Mouse (Mus musculus) erythroblast, adult 5-6 weeks (primary cell): ENCODE results near the gene Gm13290. TPM values are rescaled to one million over a fixed set of nuclear protein-coding genes. Genes with fewer than 3 reads are reported as not detected.
"Not testable (repeated sequence)": the region's sequence is repeated elsewhere in the genome, so short reads cannot be mapped to it uniquely, and the experiment has no call there.

Experiments
- ATAC-seq: replicated peaks from 2 replicates; pipeline ENCODE4 v1.8.0; 2016; ENCODE audit warnings: moderate number of reproducible peaks, mild to moderate bottlenecking, moderate TSS enrichment, inconsistent platforms; ENCODE audit not compliant: poor library complexity, low FRiP score, severe bottlenecking
- total RNA-seq, 2 experiments: library from RNA; stranded (forward) in 1 of 2; stranded (reverse) in 1 of 2; fragments of 150-400 nt in 1 of 2; fragments of 200-764, 138-1000 nt in 1 of 2; gene quantifications; 2 replicates each; pipeline versions ENCODE4 v1.2.3 to v1.2.4; 2015 to 2017; ENCODE audit warnings: low replicate concordance in 2 of 2

Gm13290 gene
- total RNA-seq, 2 experiments from 2014 or later, result not detected

- ATAC-seq, result not testable (repeated sequence)
Observed at GRCm38 (mm10) chr4:88779550-88779949, 5.9 kb downstream of the Gm13290 start, which contains the start of gene Gm13272. Gene Gm13272, plus strand, starts transcription at chr4:88779850.

- not testable (repeated sequence) for ATAC-seq
Observed at GRCm38 (mm10) chr4:88780320-88780719, 6.7 kb downstream of the Gm13290 start.

GRCm38 (mm10) chr4:88781831-88782230 is 8.2 kb downstream of the Gm13290 start, which contains the start of gene Ifnz:
Gene Ifnz, plus strand, starts transcription at chr4:88782131.
- not testable (repeated sequence) for ATAC-seq

- not testable (repeated sequence) for ATAC-seq
Observed at GRCm38 (mm10) chr4:88782335-88782734, 8.7 kb downstream of the Gm13290 start.

GRCm38 (mm10) chr4:88785409-88785808 is 11.8 kb downstream of the Gm13290 start, which contains the start of gene Gm13276:
Gene Gm13276, plus strand, starts transcription at chr4:88785709.
- ATAC-seq, result not testable (repeated sequence)

GRCm38 (mm10) chr4:88788402-88788801 is 14.8 kb downstream of the Gm13290 start, which contains the start of gene Gm13277:
Gene Gm13277, plus strand, starts transcription at chr4:88788632.
- ATAC-seq, result not testable (repeated sequence)

- ATAC-seq, result not testable (repeated sequence)
Observed at GRCm38 (mm10) chr4:88791250-88791649, 17.6 kb downstream of the Gm13290 start, which contains the start of gene Gm13278. Gene Gm13278, plus strand, starts transcription at chr4:88791550.

- not testable (repeated sequence) for ATAC-seq
Observed at GRCm38 (mm10) chr4:88793936-88794675, 20.5 kb downstream of the Gm13290 start, which contains the start of gene Gm13275. Gene Gm13275, plus strand, starts transcription at chr4:88794487.

- not testable (repeated sequence) for ATAC-seq
Observed at GRCm38 (mm10) chr4:88797097-88797496, 23.5 kb downstream of the Gm13290 start, which contains the start of gene Gm13279. Gene Gm13279, plus strand, starts transcription at chr4:88797397.

GRCm38 (mm10) chr4:88799365-88799764 is 25.7 kb downstream of the Gm13290 start, which contains the start of gene Gm13285:
Gene Gm13285, plus strand, starts transcription at chr4:88799665.
- ATAC-seq, result not testable (repeated sequence)

GRCm38 (mm10) chr4:88802954-88803353 is 29.3 kb downstream of the Gm13290 start, which contains the start of gene Gm13287:
Gene Gm13287, plus strand, starts transcription at chr4:88803254.
- not testable (repeated sequence) for ATAC-seq

- not testable (repeated sequence) for ATAC-seq
Observed at GRCm38 (mm10) chr4:88805231-88805630, 31.6 kb downstream of the Gm13290 start, which contains the start of gene Gm13288. Gene Gm13288, plus strand, starts transcription at chr4:88805531.

GRCm38 (mm10) chr4:88805761-88806160 is 32.1 kb downstream of the Gm13290 start:
- ATAC-seq, result not testable (repeated sequence)

- no peak for ATAC-seq
Observed at GRCm38 (mm10) chr4:88815928-88816327, 42.3 kb downstream of the Gm13290 start, which contains the start of gene Ifna7. Gene Ifna7, plus strand, starts transcription at chr4:88816228.

GRCm38 (mm10) chr4:88819659-88820058 is 46.0 kb downstream of the Gm13290 start, which contains the start of gene Ifna11:
Gene Ifna11, plus strand, starts transcription at chr4:88819959.
- ATAC-seq, result no peak

GRCm38 (mm10) chr4:88822995-88823394 is 49.4 kb downstream of the Gm13290 start:
- ATAC-seq, result no peak

Other genes with a start within 250 kb of the Gm13290 start
Only the 30 nearest of the 31 such genes appear.
- not detected in 2 replicates for gene Ifna14, start 202.0 kb upstream of the Gm13290 start, total RNA-seq (2015; ENCODE audit: low replicate concordance)
- not detected in 2 replicates for gene Ifna14, start 202.0 kb upstream of the Gm13290 start, total RNA-seq (2017; ENCODE audit: low replicate concordance)
- not detected in 2 replicates for gene Ifna9, start 181.4 kb upstream of the Gm13290 start, total RNA-seq (2015; ENCODE audit: low replicate concordance)
- not detected in 2 replicates for gene Ifna9, start 181.4 kb upstream of the Gm13290 start, total RNA-seq (2017; ENCODE audit: low replicate concordance)
- gene Ifna12, start 170.5 kb upstream of the Gm13290 start, total RNA-seq (2015; ENCODE audit: low replicate concordance), result not detected in 2 replicates
- gene Ifna12, start 170.5 kb upstream of the Gm13290 start, total RNA-seq (2017; ENCODE audit: low replicate concordance), result not detected in 2 replicates
- gene C87499, start 139.4 kb upstream of the Gm13290 start, total RNA-seq (2015; ENCODE audit: low replicate concordance), result not detected in 2 replicates
- not detected in 2 replicates for gene C87499, start 139.4 kb upstream of the Gm13290 start, total RNA-seq (2017; ENCODE audit: low replicate concordance)
- not detected in 2 replicates for gene Ifna13, start 129.4 kb upstream of the Gm13290 start, total RNA-seq (2015; ENCODE audit: low replicate concordance)
- gene Ifna13, start 129.4 kb upstream of the Gm13290 start, total RNA-seq (2017; ENCODE audit: low replicate concordance), result not detected in 2 replicates
- gene Ifna16, start 96.9 kb upstream of the Gm13290 start, total RNA-seq (2015; ENCODE audit: low replicate concordance), result not detected in 2 replicates
- gene Ifna16, start 96.9 kb upstream of the Gm13290 start, total RNA-seq (2017; ENCODE audit: low replicate concordance), result not detected in 2 replicates
- gene Ifna2, start 89.9 kb upstream of the Gm13290 start, total RNA-seq (2015; ENCODE audit: low replicate concordance), result not detected in 2 replicates
- not detected in 2 replicates for gene Ifna2, start 89.9 kb upstream of the Gm13290 start, total RNA-seq (2017; ENCODE audit: low replicate concordance)
- not detected in 2 replicates for gene Ifnab, start 82.5 kb upstream of the Gm13290 start, total RNA-seq (2015; ENCODE audit: low replicate concordance)
- gene Ifnab, start 82.5 kb upstream of the Gm13290 start, total RNA-seq (2017; ENCODE audit: low replicate concordance), result not detected in 2 replicates
- gene Gm26566, start 52.0 kb upstream of the Gm13290 start, total RNA-seq (2015; ENCODE audit: low replicate concordance), result not detected in 2 replicates
- not detected in 2 replicates for gene Gm26566, start 52.0 kb upstream of the Gm13290 start, total RNA-seq (2017; ENCODE audit: low replicate concordance)
- gene Klhl9, start 51.4 kb upstream of the Gm13290 start, total RNA-seq (2015; ENCODE audit: low replicate concordance), result 18.6 and 26.3 TPM in 2 replicates
- 24.0 and 29.5 TPM in 2 replicates for gene Klhl9, start 51.4 kb upstream of the Gm13290 start, total RNA-seq (2017; ENCODE audit: low replicate concordance)
- not detected in 2 replicates for gene Gm13271, start 19.0 kb upstream of the Gm13290 start, total RNA-seq (2015; ENCODE audit: low replicate concordance)
- gene Gm13271, start 19.0 kb upstream of the Gm13290 start, total RNA-seq (2017; ENCODE audit: low replicate concordance), result not detected in 2 replicates
- gene Gm13283, start 13.7 kb upstream of the Gm13290 start, total RNA-seq (2015; ENCODE audit: low replicate concordance), result not detected in 2 replicates
- gene Gm13283, start 13.7 kb upstream of the Gm13290 start, total RNA-seq (2017; ENCODE audit: low replicate concordance), result not detected in 2 replicates
- gene Gm13289, start 3.1 kb downstream of the Gm13290 start, total RNA-seq (2015; ENCODE audit: low replicate concordance), result not detected in 2 replicates
- gene Gm13289, start 3.1 kb downstream of the Gm13290 start, total RNA-seq (2017; ENCODE audit: low replicate concordance), result not detected in 2 replicates
- gene Gm13272, start 6.0 kb downstream of the Gm13290 start, total RNA-seq (2015; ENCODE audit: low replicate concordance), result not detected in 2 replicates
- gene Gm13272, start 6.0 kb downstream of the Gm13290 start, total RNA-seq (2017; ENCODE audit: low replicate concordance), result not detected in 2 replicates
- gene Ifnz, start 8.3 kb downstream of the Gm13290 start, total RNA-seq (2015; ENCODE audit: low replicate concordance), result not detected in 2 replicates
- not detected in 2 replicates for gene Ifnz, start 8.3 kb downstream of the Gm13290 start, total RNA-seq (2017; ENCODE audit: low replicate concordance)
- gene Gm13276, start 11.9 kb downstream of the Gm13290 start, total RNA-seq (2015; ENCODE audit: low replicate concordance), result not detected in 2 replicates
- not detected in 2 replicates for gene Gm13276, start 11.9 kb downstream of the Gm13290 start, total RNA-seq (2017; ENCODE audit: low replicate concordance)
- not detected in 2 replicates for gene Gm13277, start 14.8 kb downstream of the Gm13290 start, total RNA-seq (2015; ENCODE audit: low replicate concordance)
- not detected in 2 replicates for gene Gm13277, start 14.8 kb downstream of the Gm13290 start, total RNA-seq (2017; ENCODE audit: low replicate concordance)
- gene Gm13278, start 17.7 kb downstream of the Gm13290 start, total RNA-seq (2015; ENCODE audit: low replicate concordance), result not detected in 2 replicates
- not detected in 2 replicates for gene Gm13278, start 17.7 kb downstream of the Gm13290 start, total RNA-seq (2017; ENCODE audit: low replicate concordance)
- gene Gm13275, start 20.7 kb downstream of the Gm13290 start, total RNA-seq (2015; ENCODE audit: low replicate concordance), result not detected in 2 replicates
- gene Gm13275, start 20.7 kb downstream of the Gm13290 start, total RNA-seq (2017; ENCODE audit: low replicate concordance), result not detected in 2 replicates
- not detected in 2 replicates for gene Gm13279, start 23.6 kb downstream of the Gm13290 start, total RNA-seq (2015; ENCODE audit: low replicate concordance)
- gene Gm13279, start 23.6 kb downstream of the Gm13290 start, total RNA-seq (2017; ENCODE audit: low replicate concordance), result not detected in 2 replicates
- not detected in 2 replicates for gene Gm13285, start 25.8 kb downstream of the Gm13290 start, total RNA-seq (2015; ENCODE audit: low replicate concordance)
- gene Gm13285, start 25.8 kb downstream of the Gm13290 start, total RNA-seq (2017; ENCODE audit: low replicate concordance), result not detected in 2 replicates
- gene Gm13287, start 29.4 kb downstream of the Gm13290 start, total RNA-seq (2015; ENCODE audit: low replicate concordance), result not detected in 2 replicates
- not detected in 2 replicates for gene Gm13287, start 29.4 kb downstream of the Gm13290 start, total RNA-seq (2017; ENCODE audit: low replicate concordance)
- gene Gm13288, start 31.7 kb downstream of the Gm13290 start, total RNA-seq (2015; ENCODE audit: low replicate concordance), result not detected in 2 replicates
- not detected in 2 replicates for gene Gm13288, start 31.7 kb downstream of the Gm13290 start, total RNA-seq (2017; ENCODE audit: low replicate concordance)
- gene Ifna7, start 42.4 kb downstream of the Gm13290 start, total RNA-seq (2015; ENCODE audit: low replicate concordance), result not detected in 2 replicates
- gene Ifna7, start 42.4 kb downstream of the Gm13290 start, total RNA-seq (2017; ENCODE audit: low replicate concordance), result not detected in 2 replicates
- not detected in 2 replicates for gene Ifna11, start 46.1 kb downstream of the Gm13290 start, total RNA-seq (2015; ENCODE audit: low replicate concordance)
- gene Ifna11, start 46.1 kb downstream of the Gm13290 start, total RNA-seq (2017; ENCODE audit: low replicate concordance), result not detected in 2 replicates
- gene Ifna6, start 53.6 kb downstream of the Gm13290 start, total RNA-seq (2015; ENCODE audit: low replicate concordance), result not detected in 2 replicates
- not detected in 2 replicates for gene Ifna6, start 53.6 kb downstream of the Gm13290 start, total RNA-seq (2017; ENCODE audit: low replicate concordance)
- gene Ifna5, start 61.7 kb downstream of the Gm13290 start, total RNA-seq (2015; ENCODE audit: low replicate concordance), result not detected in 2 replicates
- not detected in 2 replicates for gene Ifna5, start 61.7 kb downstream of the Gm13290 start, total RNA-seq (2017; ENCODE audit: low replicate concordance)
- not detected in 2 replicates for gene Ifna4, start 68.0 kb downstream of the Gm13290 start, total RNA-seq (2015; ENCODE audit: low replicate concordance)
- gene Ifna4, start 68.0 kb downstream of the Gm13290 start, total RNA-seq (2017; ENCODE audit: low replicate concordance), result not detected in 2 replicates
- gene Ifna1, start 76.3 kb downstream of the Gm13290 start, total RNA-seq (2015; ENCODE audit: low replicate concordance), result not detected in 2 replicates
- gene Ifna1, start 76.3 kb downstream of the Gm13290 start, total RNA-seq (2017; ENCODE audit: low replicate concordance), result not detected in 2 replicates
- gene Ifne, start 106.4 kb downstream of the Gm13290 start, total RNA-seq (2015; ENCODE audit: low replicate concordance), result not detected in 2 replicates
- not detected in 2 replicates for gene Ifne, start 106.4 kb downstream of the Gm13290 start, total RNA-seq (2017; ENCODE audit: low replicate concordance)